Mouse (Mus musculus): ENCODE data around the gene Spred2. TPM values are rescaled to one million over a fixed set of nuclear protein-coding genes. Genes with fewer than 3 reads are reported as not detected.
A peak's percentile ranks its signal among the peaks of the same experiment; 100 is the strongest.

Gene Spred2
- 4.4 and 4.9 TPM in 2 replicates for polyA plus RNA-seq (2015; fragmentation: Nextera tagmentation; extraction: Ambion mirVana)

GRCm38 (mm10) chr11:19923888-19924756 is at the start of gene Spred2:
TSS of gene Spred2 (plus strand) at chr11:19924375.
- under 1% methylated on average over 56 of the region's 57 CpGs for WGBS
- Histone ChIP-seq H3K4me1 (ENCODE audit: control insufficient read depth, insufficient read depth, low read length) (peaks cover 22% of the 10 kb centered on the region), H3K27me3 (replicated peaks; ENCODE audit: control insufficient read depth, insufficient read depth, low read length) (no peaks in the 10 kb centered on the region), H3K4me2 (ENCODE audit: low read depth, low read length) (peak within 1 kb of the TSS; percentile 86), H3K36me3 (ENCODE audit: control insufficient read depth, insufficient read depth, low read length) (no peaks in the 10 kb centered on the region), H3K9ac (ENCODE audit: low read depth, low read length) (peak within 1 kb of the TSS; percentile 97), H3K27ac (ENCODE audit: low read length) (peak within 1 kb of the TSS; percentile 97), H3K9me3 (ENCODE audit: control insufficient read depth, low read length) (no peaks in the 10 kb centered on the region), H3K4me3 (ENCODE audit: low read length) (peak within 1 kb of the TSS; percentile 93)
- peak; percentile 52 for ATAC-seq

- no peak overlapping the region for H3K4me3 ChIP-seq (ENCODE audit: low read length)
- H3K9me3 ChIP-seq (ENCODE audit: control insufficient read depth, low read length): no peaks in the 10 kb centered on the region
- no peak overlapping the region for H3K9ac ChIP-seq (ENCODE audit: low read depth, low read length)
- H3K27ac ChIP-seq (ENCODE audit: low read length): no peak overlapping the region
- H3K36me3 ChIP-seq (ENCODE audit: control insufficient read depth, insufficient read depth, low read length): no peaks in the 10 kb centered on the region
- H3K4me1 ChIP-seq (ENCODE audit: control insufficient read depth, insufficient read depth, low read length): no peaks in the 10 kb centered on the region
- H3K27me3 ChIP-seq (replicated peaks; ENCODE audit: control insufficient read depth, insufficient read depth, low read length): no peaks in the 10 kb centered on the region
- H3K4me2 ChIP-seq (ENCODE audit: low read depth, low read length): no peak overlapping the region
- WGBS: 56% methylated on average over 12 of the region's 12 CpGs
- ATAC-seq: no peak
Observed at GRCm38 (mm10) chr11:19875551-19875950, 48.6 kb upstream of the Spred2 start.

- Histone ChIP-seq H3K4me1 (ENCODE audit: control insufficient read depth, insufficient read depth, low read length) (no peaks in the 10 kb centered on the region), H3K27me3 (replicated peaks; ENCODE audit: control insufficient read depth, insufficient read depth, low read length) (no peaks in the 10 kb centered on the region), H3K27ac (ENCODE audit: low read length) (no peak overlapping the region), H3K4me2 (ENCODE audit: low read depth, low read length) (no peak overlapping the region), H3K9ac (ENCODE audit: low read depth, low read length) (no peak overlapping the region), H3K36me3 (ENCODE audit: control insufficient read depth, insufficient read depth, low read length) (no peaks in the 10 kb centered on the region), H3K9me3 (ENCODE audit: control insufficient read depth, low read length) (no peaks in the 10 kb centered on the region), H3K4me3 (ENCODE audit: low read length) (no peak overlapping the region)
- WGBS: 86% methylated on average over 5 of the region's 5 CpGs
- no peak for ATAC-seq
Observed at GRCm38 (mm10) chr11:19875964-19876363, 48.2 kb upstream of the Spred2 start.

GRCm38 (mm10) chr11:19877239-19877915 is 46.8 kb upstream of the Spred2 start:
- H3K36me3 ChIP-seq (ENCODE audit: control insufficient read depth, insufficient read depth, low read length): no peaks in the 10 kb centered on the region
- H3K9ac ChIP-seq (ENCODE audit: low read depth, low read length): no peak overlapping the region
- no peak overlapping the region for H3K4me2 ChIP-seq (ENCODE audit: low read depth, low read length)
- H3K27me3 ChIP-seq (replicated peaks; ENCODE audit: control insufficient read depth, insufficient read depth, low read length): no peaks in the 10 kb centered on the region
- no peaks in the 10 kb centered on the region for H3K4me1 ChIP-seq (ENCODE audit: control insufficient read depth, insufficient read depth, low read length)
- no peaks in the 10 kb centered on the region for H3K9me3 ChIP-seq (ENCODE audit: control insufficient read depth, low read length)
- no peak overlapping the region for H3K4me3 ChIP-seq (ENCODE audit: low read length)
- no peak overlapping the region for H3K27ac ChIP-seq (ENCODE audit: low read length)
- ATAC-seq: no peak
- WGBS: 61% methylated on average over 4 of the region's 4 CpGs

- WGBS: 87% methylated on average over 2 of the region's 2 CpGs
- H3K9me3 ChIP-seq (ENCODE audit: control insufficient read depth, low read length): no peaks in the 10 kb centered on the region
- no peaks in the 10 kb centered on the region for H3K27me3 ChIP-seq (replicated peaks; ENCODE audit: control insufficient read depth, insufficient read depth, low read length)
- H3K27ac ChIP-seq (ENCODE audit: low read length): no peak overlapping the region
- H3K9ac ChIP-seq (ENCODE audit: low read depth, low read length): no peak overlapping the region
- H3K4me1 ChIP-seq (ENCODE audit: control insufficient read depth, insufficient read depth, low read length): no peaks in the 10 kb centered on the region
- no peak overlapping the region for H3K4me2 ChIP-seq (ENCODE audit: low read depth, low read length)
- no peak for ATAC-seq
- H3K4me3 ChIP-seq (ENCODE audit: low read length): no peak overlapping the region
- H3K36me3 ChIP-seq (ENCODE audit: control insufficient read depth, insufficient read depth, low read length): no peaks in the 10 kb centered on the region
Observed at GRCm38 (mm10) chr11:19881342-19881741, 42.8 kb upstream of the Spred2 start.

- ATAC-seq: peak; percentile 63; the same call in 1 of the 2 replicates
- WGBS: 47% methylated on average over 6 of the region's 6 CpGs
Observed at GRCm38 (mm10) chr11:19890700-19891406, 33.3 kb upstream of the Spred2 start.

GRCm38 (mm10) chr11:19893233-19893632 is 30.9 kb upstream of the Spred2 start:
- H3K9ac ChIP-seq (ENCODE audit: low read depth, low read length): no peak overlapping the region
- no peak overlapping the region for H3K4me2 ChIP-seq (ENCODE audit: low read depth, low read length)
- no peaks in the 10 kb centered on the region for H3K4me1 ChIP-seq (ENCODE audit: control insufficient read depth, insufficient read depth, low read length)
- H3K36me3 ChIP-seq (ENCODE audit: control insufficient read depth, insufficient read depth, low read length): no peaks in the 10 kb centered on the region
- H3K27ac ChIP-seq (ENCODE audit: low read length): no peak overlapping the region
- H3K27me3 ChIP-seq (replicated peaks; ENCODE audit: control insufficient read depth, insufficient read depth, low read length): no peaks in the 10 kb centered on the region
- no peak overlapping the region for H3K4me3 ChIP-seq (ENCODE audit: low read length)
- no peak for ATAC-seq
- no peaks in the 10 kb centered on the region for H3K9me3 ChIP-seq (ENCODE audit: control insufficient read depth, low read length)
- 82% methylated on average over 3 of the region's 3 CpGs for WGBS

More at GRCm38 (mm10) chr11:19890700-19891406, 33.3 kb upstream of the Spred2 start:
- Histone ChIP-seq H3K36me3 (ENCODE audit: control insufficient read depth, insufficient read depth, low read length) (no peaks in the 10 kb centered on the region), H3K4me3 (ENCODE audit: low read length) (no peak overlapping the region), H3K4me2 (ENCODE audit: low read depth, low read length) (no peak overlapping the region), H3K9me3 (ENCODE audit: control insufficient read depth, low read length) (no peaks in the 10 kb centered on the region), H3K27me3 (replicated peaks; ENCODE audit: control insufficient read depth, insufficient read depth, low read length) (no peaks in the 10 kb centered on the region), H3K9ac (ENCODE audit: low read depth, low read length) (no peak overlapping the region), H3K27ac (ENCODE audit: low read length) (no peak overlapping the region), H3K4me1 (ENCODE audit: control insufficient read depth, insufficient read depth, low read length) (no peaks in the 10 kb centered on the region)

- Histone ChIP-seq H3K4me3 (ENCODE audit: low read length) (no peak overlapping the region), H3K4me2 (ENCODE audit: low read depth, low read length) (no peak overlapping the region), H3K36me3 (ENCODE audit: control insufficient read depth, insufficient read depth, low read length) (no peaks in the 10 kb centered on the region), H3K27me3 (replicated peaks; ENCODE audit: control insufficient read depth, insufficient read depth, low read length) (no peaks in the 10 kb centered on the region), H3K9me3 (ENCODE audit: control insufficient read depth, low read length) (no peaks in the 10 kb centered on the region), H3K9ac (ENCODE audit: low read depth, low read length) (no peak overlapping the region), H3K4me1 (ENCODE audit: control insufficient read depth, insufficient read depth, low read length) (no peaks in the 10 kb centered on the region), H3K27ac (ENCODE audit: low read length) (no peak overlapping the region)
- WGBS: 72% methylated on average over 5 of the region's 5 CpGs
- no peak for ATAC-seq
Observed at GRCm38 (mm10) chr11:19899621-19900020, 24.6 kb upstream of the Spred2 start.

- no peak overlapping the region for H3K9ac ChIP-seq (ENCODE audit: low read depth, low read length)
- H3K4me3 ChIP-seq (ENCODE audit: low read length): no peak overlapping the region
- ATAC-seq: no peak
- WGBS: 82% methylated on average over 4 of the region's 4 CpGs
- no peaks in the 10 kb centered on the region for H3K36me3 ChIP-seq (ENCODE audit: control insufficient read depth, insufficient read depth, low read length)
- no peaks in the 10 kb centered on the region for H3K27me3 ChIP-seq (replicated peaks; ENCODE audit: control insufficient read depth, insufficient read depth, low read length)
- H3K9me3 ChIP-seq (ENCODE audit: control insufficient read depth, low read length): no peaks in the 10 kb centered on the region
- H3K4me1 ChIP-seq (ENCODE audit: control insufficient read depth, insufficient read depth, low read length): no peaks in the 10 kb centered on the region
- no peak overlapping the region for H3K4me2 ChIP-seq (ENCODE audit: low read depth, low read length)
- H3K27ac ChIP-seq (ENCODE audit: low read length): no peak overlapping the region
Observed at GRCm38 (mm10) chr11:19900712-19901111, 23.5 kb upstream of the Spred2 start.

Measured in intestine, embryonic 16.5 days (tissue).